ENCODE assay signal across 11 mouse cellular contexts in genomic region chr17:88312876-88313275, GRCm38 (mm10).
DNase-seq lines count a peak whose midpoint lies in the region; ATAC-seq lines count a peak whose summit lies in the region.
"Had no signal": no experiment of that assay in that cellular context is flagged by ENCODE, and none has a peak within 500 bp of the region (broad histone marks: within the 10 kb centered on the region; RNA-seq: fewer than 3 reads in every experiment).

No protein-coding gene starts in this region.

- H3K9ac ChIP-seq in midbrain, embryonic 16.5 days (ENCODE audit: low read depth, low read length), result no peak overlapping the region
- H3K9ac ChIP-seq: embryonic facial prominence, embryonic 12.5 days; hindbrain, embryonic 13.5 days; neural tube, embryonic 12.5 days had no signal

- H3K4me1 ChIP-seq in midbrain, embryonic 16.5 days (ENCODE audit: control insufficient read depth, insufficient read depth, low read length), result no peaks in the 10 kb centered on the region; the same call in 1 of the 2 replicates
- H3K4me1 ChIP-seq: embryonic facial prominence, embryonic 12.5 days; hindbrain, embryonic 13.5 days had no signal

- no peaks in the 10 kb centered on the region for H3K9me3 ChIP-seq in midbrain, embryonic 16.5 days (replicated peaks; ENCODE audit: control insufficient read depth, low read length, poor library complexity, severe bottlenecking)
- H3K9me3 ChIP-seq: embryonic facial prominence, embryonic 12.5 days; neural tube, embryonic 12.5 days had no signal

- H3K4me2 ChIP-seq in midbrain, embryonic 16.5 days (ENCODE audit: low read length), result no peak overlapping the region
- H3K4me2 ChIP-seq: embryonic facial prominence, embryonic 12.5 days; hindbrain, embryonic 13.5 days; neural tube, embryonic 12.5 days had no signal

- WGBS in midbrain, embryonic 16.5 days, result 89% methylated on average over 2 of the region's 2 CpGs

- no peaks in the 10 kb centered on the region for H3K27me3 ChIP-seq in midbrain, embryonic 16.5 days (ENCODE audit: control insufficient read depth, insufficient read depth, low read depth, low read length)
- H3K27me3 ChIP-seq: embryonic facial prominence, embryonic 12.5 days; hindbrain, embryonic 13.5 days; neural tube, embryonic 12.5 days had no signal

- no peaks in the 10 kb centered on the region for H3K36me3 ChIP-seq in midbrain, embryonic 16.5 days (ENCODE audit: control insufficient read depth, insufficient read depth, low read length)
- H3K36me3 ChIP-seq: embryonic facial prominence, embryonic 12.5 days; hindbrain, embryonic 13.5 days; neural tube, embryonic 12.5 days had no signal

- no peak overlapping the region for H3K27ac ChIP-seq in midbrain, embryonic 16.5 days (ENCODE audit: low read length)
- H3K27ac ChIP-seq: embryonic facial prominence, embryonic 12.5 days; hindbrain, embryonic 13.5 days; neural tube, embryonic 12.5 days had no signal

- no peak overlapping the region for H3K4me3 ChIP-seq in midbrain, embryonic 16.5 days (ENCODE audit: low read depth, low read length)
- H3K4me3 ChIP-seq: embryonic facial prominence, embryonic 12.5 days; hindbrain, embryonic 13.5 days; neural tube, embryonic 12.5 days had no signal

- ATAC-seq in midbrain, embryonic 16.5 days, result no peak

- peak; percentile 55 for DNase-seq in heart, adult 11 months
- no peak for DNase-seq in heart, adult 18-20 months
- DNase-seq in lung, postnatal 10 days, result peak; percentile 31
- DNase-seq in lung, postnatal 25 days (ENCODE audit: low spot score), result no peak
- DNase-seq in NIH3T3 (ENCODE audit: low read depth), result peak; percentile 63
- DNase-seq in thymus, postnatal 0 days (ENCODE audit: low spot score), result peak; percentile 15
- DNase-seq in frontal cortex, postnatal 10 days (ENCODE audit: low spot score in 2 of 2), result no peak

Comparison
In these comparisons a context has a peak if more than half of its experiments do, and no peak if none do; other contexts are left out.
1. DNase-seq: peak in heart, adult 11 months (single experiment), lung, postnatal 10 days (single experiment), NIH3T3 (single experiment) and thymus, postnatal 0 days (single experiment); none in heart, adult 18-20 months (0 of 2), lung, postnatal 25 days (single experiment) and frontal cortex, postnatal 10 days (0 of 2).